Mouse (Mus musculus) CH12.LX (cell line): ENCODE measurements at regions not wholly inside any gene's neighbourhood (a gene's known extent, or its start where the extent isn't known, plus 50 kb on each side); places are given as distances from the start of the nearest gene placed in this dataset.

Experiments used
- CTCF ChIP-seq, 2 experiments: IDR thresholded peaks in 1 of 2; conservative IDR thresholded peaks in 1 of 2; 2 replicates each; pipeline ENCODE4 v1.5.1; 2011 to 2012; ENCODE audit warnings: low read depth in 2 of 2, low read length in 2 of 2, improper control_type of control experiment in 1 of 2, inconsistent platforms in 1 of 2, mild to moderate bottlenecking in 1 of 2, moderate library complexity in 1 of 2
- ETS1 ChIP-seq: conservative IDR thresholded peaks from 2 replicates; pipeline ENCODE4 v1.6.1; 2012; ENCODE audit warnings: low read depth, mild to moderate bottlenecking, inconsistent platforms, low read length, improper control_type of control experiment, moderate library complexity
- HCFC1 ChIP-seq: IDR thresholded peaks from 2 replicates; pipeline ENCODE4 v1.6.1; 2012; ENCODE audit warnings: low read depth, mild to moderate bottlenecking, inconsistent platforms, low read length, improper control_type of control experiment
- IRF4 ChIP-seq: IDR thresholded peaks from 2 replicates; pipeline ENCODE4 v1.6.1; 2014; ENCODE audit warnings: low read depth, mild to moderate bottlenecking, inconsistent platforms, low read length, improper control_type of control experiment
- JUND ChIP-seq: conservative IDR thresholded peaks from 2 replicates; pipeline ENCODE4 v1.6.1; 2011; ENCODE audit warnings: low read depth, low read length, improper control_type of control experiment
- KAT2A ChIP-seq: IDR thresholded peaks from 2 replicates; pipeline ENCODE4 v1.6.1; 2012; ENCODE audit warnings: low read length, improper control_type of control experiment, inconsistent platforms; ENCODE audit not compliant: insufficient replicate concordance
- MAFK ChIP-seq: IDR thresholded peaks from 2 replicates; pipeline ENCODE4 v1.6.1; 2011; ENCODE audit warnings: low read length, improper control_type of control experiment; ENCODE audit not compliant: insufficient replicate concordance
- MAZ ChIP-seq: IDR thresholded peaks from 2 replicates; pipeline ENCODE4 v1.6.1; 2012; ENCODE audit warnings: low read depth, mild to moderate bottlenecking, inconsistent platforms, low read length, improper control_type of control experiment, moderate library complexity
- MEF2A ChIP-seq: IDR thresholded peaks from 2 replicates; pipeline ENCODE4 v1.6.1; 2014; ENCODE audit warnings: low read depth, mild to moderate bottlenecking, inconsistent platforms, low read length, improper control_type of control experiment, borderline replicate concordance
- POLR2A ChIP-seq: IDR thresholded peaks from 2 replicates; pipeline ENCODE4 v1.6.1; 2011; ENCODE audit warnings: low read depth, mild to moderate bottlenecking, improper control_type of control experiment, low read length
- TCF12 ChIP-seq: IDR thresholded peaks from 2 replicates; pipeline ENCODE4 v1.6.1; 2014; ENCODE audit warnings: low read depth, mild to moderate bottlenecking, inconsistent platforms, low read length, improper control_type of control experiment
- UBTF ChIP-seq: IDR thresholded peaks from 2 replicates; pipeline ENCODE4 v1.6.1; 2012; ENCODE audit warnings: low read depth, mild to moderate bottlenecking, inconsistent platforms, low read length, improper control_type of control experiment, moderate library complexity

- TF ChIP-seq KAT2A = no peak
- no peak for TF ChIP-seq POLR2A
- no peak for TF ChIP-seq CTCF (conservative IDR thresholded peaks at IDR 0.05 in 1 of 2, IDR thresholded peaks at IDR 0.05 in 1 of 2; ENCODE audit: low read depth in 2 of 2, low read length in 2 of 2)
- no peak for TF ChIP-seq IRF4
- no peak for TF ChIP-seq MAFK
- no peak for TF ChIP-seq TCF12
- TF ChIP-seq MAZ = no peak
- TF ChIP-seq UBTF = no peak
- TF ChIP-seq HCFC1 = no peak
- no peak for TF ChIP-seq MEF2A
- no peak for TF ChIP-seq ETS1
- TF ChIP-seq JUND = no peak
Measured at GRCm38 (mm10) chr13:75543595-75543994, 163.0 kb upstream of the Ell2 start.
